Mouse (Mus musculus) cerebellum, adult 18-20 months (tissue): Measurements from ENCODE around the gene Rad9a.

ENCODE experiments used
- DNase-seq, 2 experiments: peaks; one replicate each; pipeline ENCODE4 v3.0.0; 2021

The Rad9a gene

DNA sequence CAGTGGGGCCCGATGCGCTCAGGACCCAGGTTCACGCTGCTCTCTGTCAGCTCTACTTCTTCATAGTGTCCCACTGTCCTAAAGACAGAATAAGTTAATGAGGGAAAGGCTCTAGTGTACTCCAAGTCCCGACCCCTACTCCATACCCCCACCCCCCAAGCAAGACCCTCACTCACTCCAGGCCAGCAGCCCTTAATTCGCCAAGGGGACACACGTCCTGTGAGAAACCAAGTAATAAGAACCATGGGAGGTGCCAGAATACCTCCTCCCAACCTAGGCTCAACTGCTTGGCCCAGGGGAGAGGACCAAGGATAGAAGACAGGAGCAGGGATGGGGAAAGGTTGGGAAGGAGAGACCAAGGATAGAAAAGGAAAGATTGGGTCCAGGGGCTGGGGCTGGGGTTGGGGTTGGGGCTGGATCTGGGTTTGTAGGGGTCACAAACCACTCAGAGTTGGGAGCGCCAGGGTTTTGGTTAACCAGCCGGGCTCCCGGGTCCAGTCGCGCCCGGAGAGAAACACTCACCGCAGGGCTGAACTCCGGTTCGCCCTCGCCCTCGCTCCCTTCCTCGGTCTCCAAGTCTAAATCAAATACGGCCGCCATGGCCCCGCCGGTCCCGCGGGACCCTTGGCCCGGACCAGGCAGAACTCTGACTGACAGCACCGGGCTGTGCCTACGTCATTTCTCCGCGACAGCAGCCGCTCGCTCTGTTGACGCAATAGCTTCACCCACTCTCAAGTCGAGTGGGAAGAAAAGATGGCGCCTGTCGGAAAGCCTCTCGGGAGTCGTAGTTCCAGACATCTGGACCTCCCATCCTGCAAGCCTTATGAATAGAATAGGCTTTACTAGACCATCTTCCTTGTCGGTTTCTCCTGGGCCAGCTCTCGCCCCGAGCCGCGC, 38.6 kb downstream of the Rad9a start, which contains the start of gene Rps6kb2:
TSS of gene Rps6kb2 (minus strand) at position 709 of the 897 bp plus-strand sequence.
- DNase-seq: peak; percentile 97 to 98

DNA sequence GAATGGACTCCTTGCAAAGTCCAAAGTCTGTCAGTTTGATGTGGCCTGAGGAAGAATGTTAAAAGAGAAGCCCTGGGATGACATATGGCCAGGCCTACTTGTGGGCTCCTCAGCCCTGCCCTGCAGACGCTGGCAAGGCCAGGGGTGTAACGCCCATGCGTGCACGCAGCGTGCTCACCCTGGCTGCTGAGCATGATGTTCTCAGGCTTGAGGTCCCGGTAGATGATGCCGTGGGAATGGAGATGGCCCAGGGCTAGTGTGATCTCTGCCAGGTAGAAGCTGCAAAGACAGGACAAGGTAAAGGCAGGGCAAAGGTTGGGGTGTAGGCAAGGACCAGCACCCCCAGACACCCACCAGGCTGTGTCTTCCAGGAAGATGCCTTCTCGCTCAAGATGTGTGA, 42.4 kb downstream of the Rad9a start:
- DNase-seq: no peak

DNA sequence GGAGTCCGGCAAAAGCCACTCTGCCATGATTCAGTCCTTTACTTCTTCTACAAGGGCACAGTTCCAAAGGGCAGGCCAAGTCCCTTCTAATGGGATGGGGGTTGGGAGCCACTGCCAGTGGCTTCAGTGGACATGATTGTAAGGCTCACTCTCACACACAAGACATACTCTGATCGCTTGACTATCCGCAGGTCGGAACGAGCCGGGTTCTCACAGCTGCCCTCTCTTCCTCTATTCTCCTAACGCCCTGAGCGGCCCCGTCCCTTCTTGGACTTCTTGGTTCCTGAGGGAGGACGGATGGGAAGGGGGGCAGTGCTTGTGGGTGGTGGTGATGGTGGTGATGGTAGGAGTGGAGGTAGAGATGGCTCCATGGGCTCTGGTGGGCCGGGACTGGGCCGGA, 44.7 kb downstream of the Rad9a start:
- peak in 1 of 2 experiments; percentile 6 for DNase-seq

DNA sequence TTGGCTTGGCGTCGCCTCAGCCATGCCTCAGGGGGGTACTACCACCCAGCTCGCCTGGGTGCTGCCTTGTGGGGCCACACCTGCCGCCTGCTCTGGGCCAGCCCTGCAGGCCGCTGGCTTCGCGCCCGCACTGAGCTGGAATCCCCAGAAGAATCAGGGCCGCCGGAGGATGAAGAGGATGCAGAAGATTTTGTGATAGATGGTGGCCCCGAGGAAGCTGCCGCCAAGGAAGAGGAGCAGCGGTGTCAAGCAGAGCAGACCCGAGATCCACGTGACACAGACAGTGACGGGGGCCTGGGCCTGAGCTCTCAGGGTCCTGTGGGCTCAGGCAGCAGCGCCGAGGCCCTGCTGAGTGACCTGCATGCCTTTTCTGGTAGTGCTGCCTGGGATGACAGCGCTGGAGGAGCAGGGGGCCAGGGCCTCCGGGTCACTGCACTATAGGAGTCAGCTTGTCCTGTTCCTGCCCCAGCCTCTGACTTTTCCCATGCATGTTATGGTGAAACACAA, 45.3 kb downstream of the Rad9a start:
- peak in 1 of 2 experiments; percentile 35 for DNase-seq

DNA sequence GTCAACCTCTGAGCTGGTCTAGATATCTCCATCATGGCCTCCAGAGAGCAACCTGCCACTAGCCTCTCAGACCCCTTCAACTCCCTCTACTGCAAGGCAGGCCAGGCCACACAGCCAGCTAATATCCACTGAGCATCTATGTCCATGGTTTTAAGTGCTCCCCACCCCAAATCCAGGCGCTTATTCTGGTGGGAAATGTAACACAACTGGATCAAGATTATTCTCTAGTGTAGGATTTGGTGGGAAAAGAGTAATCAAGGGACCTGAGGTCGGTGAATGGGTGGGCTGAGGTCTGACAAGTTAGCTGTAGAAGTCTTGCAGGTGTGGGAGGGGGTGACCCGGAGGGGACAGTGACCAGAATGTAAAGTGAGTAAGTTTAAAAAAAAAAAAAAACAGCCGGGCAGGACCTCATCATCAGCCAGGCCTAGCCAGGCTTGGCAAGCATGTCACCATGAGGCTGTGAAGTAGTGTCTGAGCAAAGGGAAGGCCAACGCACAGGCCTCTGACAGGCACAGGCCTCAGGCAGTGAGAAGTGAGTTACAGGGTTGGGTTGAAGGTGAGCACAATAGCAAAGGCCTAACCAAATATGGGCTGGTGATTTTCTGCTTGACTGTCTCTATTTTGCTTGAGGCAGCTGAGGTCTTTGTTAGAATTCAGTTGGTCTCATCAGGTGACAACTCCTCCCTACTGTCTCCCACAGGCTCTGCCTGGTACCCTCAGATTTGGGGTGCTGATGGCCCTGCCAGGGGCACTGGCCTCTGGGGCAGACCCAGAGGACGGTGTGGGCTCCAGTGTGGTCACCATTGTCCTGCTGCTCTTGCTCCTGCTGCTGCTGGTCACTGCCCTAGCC, 46.0 kb downstream of the Rad9a start:
- peak in 1 of 2 experiments; percentile 8 for DNase-seq

DNA sequence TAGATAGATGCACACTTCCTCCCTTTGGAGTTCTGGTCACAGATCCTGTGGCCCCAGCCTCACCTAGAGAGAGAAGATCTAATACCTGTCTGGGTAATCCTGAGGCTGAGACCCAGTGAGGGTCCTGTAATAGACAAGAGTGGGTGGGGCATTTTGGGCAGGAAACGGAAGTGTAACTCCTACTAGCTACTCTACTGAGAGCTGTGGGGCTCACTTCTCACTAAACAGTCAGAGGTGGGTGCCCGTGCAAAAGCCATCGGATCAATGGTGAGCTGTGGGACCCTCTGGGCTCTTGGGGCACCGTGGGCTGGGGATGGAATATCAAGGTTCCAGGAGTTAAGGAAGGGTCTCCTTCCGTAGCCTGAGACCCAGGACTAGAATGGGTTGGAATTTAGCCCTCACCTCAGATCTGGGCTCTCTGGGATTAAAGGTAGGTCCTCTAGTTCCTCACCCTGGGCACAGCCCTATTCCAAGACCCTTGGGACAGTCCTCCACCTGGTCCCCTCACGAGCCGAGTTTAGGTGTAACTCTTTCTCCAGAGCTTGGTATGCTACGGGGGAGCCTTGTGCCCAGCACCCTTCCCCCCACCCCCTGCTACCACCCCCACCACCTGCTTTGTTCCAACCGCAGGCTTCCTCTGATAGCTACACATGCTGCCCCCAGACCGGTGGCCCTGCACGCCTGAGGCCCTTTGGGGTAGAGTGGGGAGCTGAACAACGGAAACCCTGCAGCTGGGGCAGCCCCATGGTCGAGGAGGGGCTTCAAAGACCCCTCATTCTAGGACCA, 46.8 kb downstream of the Rad9a start:
- DNase-seq: no peak

DNA sequence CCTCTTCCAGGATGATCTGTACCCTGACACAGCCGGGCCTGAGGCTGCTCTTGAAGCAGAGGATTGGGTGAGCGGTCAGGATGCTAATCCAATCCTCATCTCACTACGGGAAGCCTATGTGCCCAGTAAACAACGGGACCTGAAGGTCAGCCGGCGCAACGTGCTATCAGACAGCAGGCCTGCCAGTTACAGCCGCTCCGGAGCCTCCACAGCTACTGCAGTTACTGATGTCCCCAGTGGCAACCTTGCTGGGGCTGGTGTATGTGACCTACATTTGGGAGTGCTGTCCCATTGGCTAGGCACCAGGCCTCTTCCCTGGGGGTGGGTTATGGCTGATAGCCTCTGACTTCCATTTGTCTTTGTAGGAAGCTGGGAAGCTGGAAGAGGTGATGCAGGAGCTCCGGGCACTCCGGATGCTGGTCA, 48.2 kb downstream of the Rad9a start, which contains the start of gene Ptprcap:
TSS of gene Ptprcap (plus strand) at position 373 of the 423 bp plus-strand sequence.
- peak; percentile 75 to 77 for DNase-seq

DNA sequence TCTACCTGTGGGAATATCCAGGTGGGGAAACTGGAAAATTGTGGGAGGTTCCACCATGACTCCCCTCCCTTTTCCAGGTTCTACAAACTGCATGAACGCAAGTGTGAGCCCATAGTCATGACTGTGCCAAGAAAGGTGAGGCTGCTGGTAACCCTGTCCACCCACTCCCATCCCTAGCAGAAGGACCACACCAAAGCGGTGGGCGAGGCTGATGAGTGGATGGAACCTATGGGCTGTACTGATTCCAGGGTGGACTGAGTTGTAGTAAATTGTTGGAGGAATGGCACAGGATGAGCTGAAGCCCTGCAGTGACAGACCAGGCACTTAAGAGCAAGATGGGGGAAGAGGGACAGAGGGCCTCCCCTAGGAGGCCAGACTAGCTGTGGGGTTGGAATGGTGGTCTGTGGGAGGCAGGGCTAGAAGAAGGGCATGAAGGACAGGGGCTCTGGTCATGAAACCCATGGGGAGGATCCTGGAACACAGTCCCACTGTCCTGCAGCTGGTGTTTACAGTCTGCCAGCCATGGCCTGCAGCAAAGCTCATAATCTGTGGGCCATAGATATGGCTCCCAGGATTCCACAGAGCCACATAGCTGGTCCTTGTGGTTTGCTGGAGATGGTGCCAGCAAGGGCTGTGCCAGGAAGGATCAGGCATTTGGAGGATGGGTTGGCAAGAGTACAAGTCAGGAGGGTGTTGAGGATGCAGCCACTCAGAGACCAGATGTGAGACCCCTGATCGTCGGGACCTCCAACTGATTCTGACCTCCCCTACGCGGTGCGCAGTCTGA, 48.8 kb downstream of the Rad9a start:
- no peak for DNase-seq

DNA sequence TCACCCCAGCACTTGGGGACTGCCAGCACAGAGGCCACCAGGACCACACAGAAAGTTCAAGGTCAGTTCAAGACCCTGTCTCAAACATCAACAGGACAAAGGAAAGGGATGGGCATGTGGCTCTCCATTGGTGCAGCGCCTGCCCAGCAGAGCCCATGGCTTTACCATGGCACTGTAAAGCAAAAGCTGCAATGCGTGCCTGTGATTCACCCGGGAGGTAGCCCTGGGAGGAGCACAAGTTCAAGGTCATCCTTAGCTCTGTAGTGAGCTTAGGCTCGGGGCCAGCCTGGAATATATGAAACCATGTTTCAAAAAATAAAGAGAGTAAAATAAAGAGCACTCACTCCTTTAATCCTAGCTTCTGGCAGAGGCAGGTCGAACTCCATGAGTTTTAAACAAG, 49.6 kb downstream of the Rad9a start:
- DNase-seq: no peak

DNA sequence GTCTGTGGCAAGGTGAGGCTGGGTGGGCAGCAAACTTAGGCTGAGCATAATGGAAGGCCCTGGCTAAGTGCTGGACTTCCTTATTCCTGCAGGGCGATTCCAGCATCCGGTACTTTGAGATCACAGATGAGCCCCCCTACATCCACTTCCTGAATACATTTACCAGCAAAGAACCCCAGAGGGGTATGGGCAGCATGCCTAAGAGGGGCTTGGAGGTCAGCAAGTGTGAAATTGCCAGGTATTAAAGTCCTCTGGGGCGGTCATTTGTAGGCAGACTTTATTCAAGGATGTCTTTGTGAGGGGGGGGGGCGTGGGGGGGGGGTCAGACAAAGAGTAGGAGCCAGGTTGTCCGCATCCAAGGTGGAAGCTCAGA, 50.0 kb downstream of the Rad9a start:
- no peak for DNase-seq

DNA sequence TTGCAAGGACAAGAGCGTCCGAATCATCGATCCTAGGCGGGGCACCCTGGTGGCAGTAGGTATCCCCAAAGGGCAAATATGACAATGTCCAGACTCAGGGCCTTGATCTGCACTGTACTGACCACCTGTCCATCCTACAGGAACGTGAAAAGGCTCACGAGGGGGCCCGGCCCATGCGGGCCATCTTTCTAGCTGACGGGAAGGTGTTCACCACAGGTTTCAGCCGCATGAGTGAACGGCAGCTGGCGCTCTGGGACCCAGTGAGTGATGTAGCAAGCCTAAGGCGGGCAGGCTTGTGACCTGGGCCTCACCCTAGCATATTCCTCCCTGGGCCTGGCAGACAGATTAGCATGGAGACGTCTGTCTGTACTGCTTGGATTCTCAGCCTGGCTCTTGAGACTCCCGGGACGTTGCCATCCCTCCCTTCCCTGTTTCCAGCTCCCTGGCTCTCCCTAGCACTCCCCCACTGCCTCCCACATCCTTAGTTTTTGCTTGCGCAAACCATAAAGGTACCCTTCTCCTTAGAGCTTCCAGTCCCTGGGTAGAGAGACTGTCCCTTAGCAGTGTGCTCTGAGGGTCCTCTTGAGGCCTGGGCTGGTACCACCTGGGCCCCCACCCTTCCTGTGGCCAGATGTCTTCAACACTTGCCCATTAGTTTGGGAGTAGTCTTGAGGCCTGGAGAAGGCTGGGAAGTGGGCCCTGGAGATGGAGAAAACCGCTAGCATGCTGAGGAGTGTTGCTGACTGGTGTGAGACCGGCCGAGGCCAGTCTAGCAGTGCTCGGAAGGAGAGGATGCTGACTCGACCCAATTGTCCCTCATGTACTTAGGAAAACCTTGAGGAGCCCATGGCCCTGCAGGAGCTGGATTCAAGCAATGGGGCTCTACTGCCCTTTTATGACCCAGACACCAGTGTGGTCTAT, 50.6 kb downstream of the Rad9a start:
- no peak for DNase-seq

DNA sequence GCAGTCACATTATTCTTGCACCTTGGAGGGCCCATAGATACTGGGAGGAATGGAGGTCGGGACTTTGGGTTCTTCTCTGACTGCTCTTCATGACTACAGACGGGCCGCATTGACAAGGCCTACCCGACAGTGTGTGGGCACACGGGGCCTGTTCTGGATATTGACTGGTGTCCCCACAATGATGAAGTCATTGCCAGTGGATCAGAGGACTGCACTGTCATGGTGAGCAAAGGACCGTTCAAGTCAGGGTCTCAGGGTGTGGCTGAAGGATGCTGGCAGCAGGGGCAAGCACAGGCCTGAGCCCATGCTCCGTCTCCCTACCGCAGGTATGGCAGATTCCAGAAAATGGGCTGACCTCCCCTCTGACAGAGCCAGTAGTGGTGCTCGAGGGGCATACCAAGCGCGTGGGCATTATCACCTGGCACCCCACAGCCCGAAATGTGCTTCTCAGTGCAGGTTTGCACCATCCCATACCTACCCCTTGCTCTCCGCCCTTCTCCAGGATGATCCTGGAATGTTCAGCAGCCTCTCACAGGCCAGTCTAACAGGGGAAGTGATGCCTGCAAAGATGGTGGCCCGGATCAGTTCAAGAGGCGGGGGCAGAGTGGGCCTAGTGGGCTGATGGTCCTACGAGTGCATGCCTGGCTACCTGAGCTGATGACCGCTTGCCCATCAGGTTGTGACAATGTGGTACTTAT, 51.5 kb downstream of the Rad9a start:
- no peak for DNase-seq

DNA sequence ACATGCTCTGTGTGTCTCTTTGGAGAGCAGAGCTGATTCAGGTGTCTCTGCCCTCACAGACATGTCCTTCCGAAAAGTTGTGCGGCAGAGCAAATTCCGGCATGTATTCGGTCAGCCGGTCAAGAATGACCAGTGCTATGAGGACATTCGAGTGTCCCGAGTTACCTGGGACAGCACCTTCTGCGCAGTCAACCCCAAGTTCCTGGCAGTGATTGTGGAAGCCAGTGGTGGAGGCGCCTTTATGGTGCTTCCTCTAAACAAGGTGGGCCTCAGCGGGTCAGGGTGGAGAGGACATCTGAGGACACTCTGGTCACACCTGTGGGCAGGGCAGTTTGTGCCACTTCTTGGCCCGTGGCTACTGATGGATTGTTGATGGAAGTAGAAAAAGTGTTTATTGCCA, 52.2 kb downstream of the Rad9a start:
- DNase-seq: no peak

DNA sequence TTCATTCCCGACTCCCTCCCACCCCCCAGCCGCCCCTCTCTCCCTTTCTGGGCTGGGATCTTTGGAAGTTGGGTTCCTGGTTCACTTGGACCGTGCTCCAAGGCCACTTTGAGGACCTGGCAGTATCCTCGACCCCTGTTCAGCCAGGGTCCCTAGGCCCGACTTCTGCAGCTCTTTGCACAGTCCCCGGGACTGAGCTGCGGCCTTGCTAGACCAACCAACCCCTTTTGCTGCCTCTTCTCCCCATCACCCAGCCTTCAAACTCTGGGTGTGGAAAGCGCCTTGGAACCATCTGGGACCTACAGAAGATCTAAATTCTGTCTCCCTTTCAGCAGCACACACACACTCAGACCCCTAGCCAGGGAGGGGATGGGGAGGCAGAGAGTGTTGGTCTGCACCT, 52.6 kb downstream of the Rad9a start:
- no peak for DNase-seq

DNA sequence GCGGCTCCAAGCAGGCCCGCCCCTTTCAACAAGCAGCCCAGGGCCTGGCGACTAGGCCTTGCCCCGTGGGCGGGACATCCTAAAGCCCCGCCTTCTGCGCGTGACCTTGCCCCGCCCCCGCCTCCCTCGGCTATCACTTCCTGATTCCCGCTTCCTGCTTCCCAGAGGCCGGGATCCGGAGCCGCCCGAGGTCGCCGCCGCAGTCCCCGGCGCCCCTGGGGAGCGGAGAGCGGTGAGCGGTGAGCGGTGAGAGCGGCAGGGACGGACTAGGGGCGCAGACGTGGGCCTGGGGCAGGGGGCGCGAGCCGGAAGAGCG, 53.0 kb downstream of the Rad9a start, which contains the start of gene Coro1b:
TSS of gene Coro1b (plus strand) at position 129 of the 316 bp plus-strand sequence.
- peak; percentile 97 for DNase-seq

DNA sequence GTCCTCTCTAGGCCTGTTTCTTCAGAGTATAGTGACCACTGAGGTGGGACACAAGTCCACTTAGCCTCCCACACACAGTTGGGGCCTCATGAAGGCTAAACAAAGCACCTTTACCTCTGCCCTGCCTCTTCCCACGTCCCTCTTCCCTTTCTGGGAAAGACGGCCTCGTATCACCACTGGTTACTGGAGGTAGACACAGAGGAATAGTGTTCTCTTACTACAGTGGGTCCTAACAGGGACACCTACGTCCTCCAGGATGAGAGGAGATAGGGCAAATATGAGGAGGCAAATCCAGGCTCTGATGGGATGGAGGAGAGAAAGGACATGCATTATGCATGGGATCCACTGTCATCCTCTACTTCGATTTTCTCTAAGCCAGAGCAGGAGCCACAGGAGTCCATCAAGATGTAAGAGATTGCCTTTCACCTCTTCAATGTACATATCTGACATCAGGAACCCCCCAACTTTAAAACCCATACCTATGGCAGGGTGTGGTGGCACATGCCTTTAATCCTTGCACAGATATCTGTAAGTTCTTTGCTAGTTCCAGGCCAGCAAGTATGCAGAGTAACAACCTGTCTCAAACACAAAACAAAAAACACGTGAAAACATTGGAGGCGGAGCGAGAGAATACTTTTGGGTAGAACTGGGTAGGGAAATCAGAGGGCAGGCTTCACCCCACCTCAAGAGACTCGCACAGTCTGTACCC, 53.5 kb downstream of the Rad9a start:
- no peak for DNase-seq

DNA sequence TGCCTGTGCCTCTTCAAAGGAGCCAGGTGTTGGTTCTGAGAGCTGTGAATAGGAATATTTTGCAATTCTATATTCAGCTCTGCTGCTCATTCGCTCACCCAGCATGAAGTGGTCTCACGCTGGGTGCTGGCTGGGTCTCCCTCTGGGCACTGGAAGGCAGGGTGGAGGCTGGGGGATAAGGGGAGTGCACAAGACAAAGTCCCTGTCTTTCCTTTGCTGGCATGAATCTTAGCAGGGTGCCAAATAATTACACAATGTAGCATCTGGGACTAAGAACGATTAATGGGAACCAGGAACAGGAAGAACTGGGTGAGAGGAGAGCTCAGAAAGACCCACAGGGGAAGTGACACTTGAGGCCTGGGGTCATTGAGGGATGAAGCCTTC, 54.4 kb downstream of the Rad9a start:
- DNase-seq: no peak

DNA sequence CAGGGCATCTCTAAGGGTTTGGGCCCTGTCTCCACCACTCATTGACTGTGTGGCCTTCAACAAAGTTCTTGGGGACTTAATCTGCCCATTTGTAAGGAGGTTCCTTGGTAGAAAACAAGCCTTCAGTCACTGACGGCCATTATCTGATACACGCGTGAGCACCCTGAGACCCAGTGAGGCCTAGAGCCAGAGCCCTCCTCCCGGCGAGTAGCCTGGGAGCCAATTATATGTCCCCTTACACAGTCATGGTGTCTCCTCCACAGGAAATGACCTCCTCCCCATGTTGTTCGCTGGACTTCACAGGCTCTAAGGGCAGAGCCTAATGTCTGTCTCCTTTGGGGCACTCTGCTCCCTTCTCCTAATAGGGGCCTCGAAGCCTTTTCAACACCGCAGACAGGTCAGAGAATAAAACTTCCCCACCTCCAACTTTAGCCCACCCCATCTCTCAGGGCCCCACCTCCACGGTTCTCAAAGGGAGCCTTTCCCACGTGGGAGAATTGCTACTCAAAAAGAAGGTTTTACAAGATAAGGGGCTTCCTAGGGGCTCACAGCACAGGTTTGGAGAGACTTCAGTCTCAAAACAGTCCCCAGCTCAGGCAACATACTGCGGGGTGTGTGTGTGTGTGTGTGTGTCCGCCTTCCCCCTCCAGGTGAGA, 55.0 kb downstream of the Rad9a start:
- DNase-seq: no peak

DNA sequence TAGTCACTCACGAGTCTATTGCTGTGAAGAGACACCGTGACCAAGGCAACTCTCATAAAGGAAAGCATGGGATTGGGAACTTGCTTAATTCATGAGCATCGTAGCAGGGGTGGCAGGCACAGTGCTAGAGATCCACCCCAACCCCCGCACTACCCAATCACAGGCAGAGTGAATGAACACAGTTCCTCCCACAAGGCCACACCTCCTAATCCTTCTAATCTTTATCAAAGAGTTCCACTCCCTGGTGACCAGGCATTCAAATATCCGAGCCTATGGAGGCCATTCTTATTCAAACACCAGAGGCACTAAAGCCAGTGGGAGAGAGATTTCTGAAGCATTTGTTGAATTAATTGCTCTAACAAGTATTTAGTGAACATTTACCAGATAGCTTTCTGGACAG, 55.5 kb downstream of the Rad9a start:
- DNase-seq: no peak
